Mouse (Mus musculus) ES-Bruce4 (cell line): ENCODE data around the gene Rps6kb2. TPM values are rescaled to one million over a fixed set of nuclear protein-coding genes. Genes with fewer than 3 reads are reported as not detected.

ENCODE experiments used
- H3K27ac ChIP-seq: 2 replicates; pipeline ENCODE4 v1.5.1; 2012; ENCODE audit warnings: low read length, inconsistent platforms; ENCODE audit not compliant: insufficient read depth
- H3K27me3 ChIP-seq: 2 replicates; pipeline ENCODE4 v1.6.1; 2012; ENCODE audit warnings: mild to moderate bottlenecking, low read length, inconsistent platforms; ENCODE audit not compliant: control insufficient read depth, poor library complexity, insufficient read depth, severe bottlenecking
- H3K36me3 ChIP-seq: 2 replicates; pipeline ENCODE4 v1.6.1; 2012; ENCODE audit warnings: inconsistent platforms, mild to moderate bottlenecking, low read length, moderate library complexity; ENCODE audit not compliant: control insufficient read depth, poor library complexity, insufficient read depth, severe bottlenecking
- H3K4me1 ChIP-seq: one replicate; pipeline ENCODE4 v1.8.1; 2011; ENCODE audit warnings: low read length; ENCODE audit not compliant: control insufficient read depth, insufficient read depth
- H3K4me3 ChIP-seq: 2 replicates; pipeline ENCODE4 v1.5.1; 2011; ENCODE audit warnings: low read depth, mild to moderate bottlenecking, low read length
- H3K9ac ChIP-seq: 2 replicates; pipeline ENCODE4 v1.6.1; 2012; ENCODE audit warnings: low read depth, mild to moderate bottlenecking, inconsistent platforms; ENCODE audit not compliant: poor library complexity, severe bottlenecking
- H3K9me3 ChIP-seq: replicated peaks from 2 replicates; pipeline ENCODE4 v1.6.1; 2012; ENCODE audit warnings: mild to moderate bottlenecking, low read length, inconsistent platforms; ENCODE audit not compliant: control insufficient read depth, poor library complexity, insufficient read depth, severe bottlenecking
- CTCF ChIP-seq: IDR thresholded peaks from one replicate; pipeline ENCODE4 v1.8.1; 2011; ENCODE audit warnings: low read depth, low read length
- EP300 ChIP-seq: IDR thresholded peaks from 2 replicates; pipeline ENCODE4 v1.6.1; 2011; ENCODE audit warnings: low read depth, low read length; ENCODE audit not compliant: insufficient read depth
- POLR2A ChIP-seq: IDR thresholded peaks from one replicate; pipeline ENCODE4 v1.8.1; 2011; ENCODE audit warnings: low read length; ENCODE audit not compliant: insufficient read depth
- polyA plus RNA-seq: library from polyadenylated mRNA; stranded (reverse); fragments of >200 nt; gene quantifications from 2 replicates; pipeline ENCODE4 v1.2.4, GENCODE M21; 2011; ENCODE audit warnings: low read depth; ENCODE audit not compliant: missing spikeins, insufficient read depth, insufficient read length

Rps6kb2 gene
- polyA plus RNA-seq, 1 experiment, result 27.3 TPM

- H3K9me3 ChIP-seq, result no peaks in the 10 kb centered on the region
- H3K27ac ChIP-seq, result no peak overlapping the region
- H3K4me3 ChIP-seq, result peak overlapping the region; percentile 63
- no peaks in the 10 kb centered on the region for H3K4me1 ChIP-seq
- H3K36me3 ChIP-seq, result no peaks in the 10 kb centered on the region
- no peaks in the 10 kb centered on the region for H3K27me3 ChIP-seq
- TF ChIP-seq EP300 (no peak), CTCF (no peak), POLR2A (no peak)
- no peak overlapping the region; the same call in 1 of the 2 replicates for H3K9ac ChIP-seq
These were observed 361 bp upstream of the Rps6kb2 start for GRCm38 (mm10) chr19:4163543-4163887.

- Histone ChIP-seq H3K9me3 (no peaks in the 10 kb centered on the region), H3K36me3 (no peaks in the 10 kb centered on the region), H3K4me1 (no peaks in the 10 kb centered on the region), H3K27me3 (no peaks in the 10 kb centered on the region), H3K4me3 (no peak overlapping the region), H3K9ac (no peak overlapping the region), H3K27ac (no peak overlapping the region)
- TF ChIP-seq CTCF, result no peak
- no peak for TF ChIP-seq EP300
- TF ChIP-seq POLR2A, result no peak
These were observed 4.1 kb downstream of the Rps6kb2 start for GRCm38 (mm10) chr19:4159049-4159448.

- H3K4me3 ChIP-seq, result no peak overlapping the region
- no peaks in the 10 kb centered on the region for H3K4me1 ChIP-seq
- no peaks in the 10 kb centered on the region for H3K36me3 ChIP-seq
- no peaks in the 10 kb centered on the region for H3K9me3 ChIP-seq
- no peak overlapping the region for H3K9ac ChIP-seq
- H3K27me3 ChIP-seq, result no peaks in the 10 kb centered on the region
- TF ChIP-seq CTCF, result no peak
- no peak for TF ChIP-seq POLR2A
- no peak for TF ChIP-seq EP300
- no peak overlapping the region for H3K27ac ChIP-seq
These were observed 6.4 kb downstream of the Rps6kb2 start for GRCm38 (mm10) chr19:4156771-4157170.

- H3K4me3 ChIP-seq, result peak overlapping the region; percentile 19
- no peaks in the 10 kb centered on the region for H3K27me3 ChIP-seq
- TF ChIP-seq EP300 (no peak), CTCF (no peak), POLR2A (no peak)
- H3K4me1 ChIP-seq, result no peaks in the 10 kb centered on the region
- H3K9me3 ChIP-seq, result no peaks in the 10 kb centered on the region
- H3K9ac ChIP-seq, result 0 out of 2 replicates have a peak overlapping the region, but pooled peaks have one; percentile 12
- H3K27ac ChIP-seq, result no peak overlapping the region
- no peaks in the 10 kb centered on the region for H3K36me3 ChIP-seq
These were observed 7.0 kb downstream of the Rps6kb2 start for GRCm38 (mm10) chr19:4156073-4156579.

- Histone ChIP-seq H3K4me3 (peak overlapping the region; percentile 19), H3K36me3 (0 out of 2 replicates have a peak, but pooled peaks cover 2% of the 10 kb centered on the region), H3K27me3 (no peaks in the 10 kb centered on the region), H3K4me1 (no peaks in the 10 kb centered on the region), H3K27ac (no peak overlapping the region), H3K9ac (no peak overlapping the region), H3K9me3 (no peaks in the 10 kb centered on the region)
- TF ChIP-seq EP300 (no peak), POLR2A (no peak), CTCF (no peak)
These were observed 7.7 kb downstream of the Rps6kb2 start for GRCm38 (mm10) chr19:4155223-4156072.

DNA sequence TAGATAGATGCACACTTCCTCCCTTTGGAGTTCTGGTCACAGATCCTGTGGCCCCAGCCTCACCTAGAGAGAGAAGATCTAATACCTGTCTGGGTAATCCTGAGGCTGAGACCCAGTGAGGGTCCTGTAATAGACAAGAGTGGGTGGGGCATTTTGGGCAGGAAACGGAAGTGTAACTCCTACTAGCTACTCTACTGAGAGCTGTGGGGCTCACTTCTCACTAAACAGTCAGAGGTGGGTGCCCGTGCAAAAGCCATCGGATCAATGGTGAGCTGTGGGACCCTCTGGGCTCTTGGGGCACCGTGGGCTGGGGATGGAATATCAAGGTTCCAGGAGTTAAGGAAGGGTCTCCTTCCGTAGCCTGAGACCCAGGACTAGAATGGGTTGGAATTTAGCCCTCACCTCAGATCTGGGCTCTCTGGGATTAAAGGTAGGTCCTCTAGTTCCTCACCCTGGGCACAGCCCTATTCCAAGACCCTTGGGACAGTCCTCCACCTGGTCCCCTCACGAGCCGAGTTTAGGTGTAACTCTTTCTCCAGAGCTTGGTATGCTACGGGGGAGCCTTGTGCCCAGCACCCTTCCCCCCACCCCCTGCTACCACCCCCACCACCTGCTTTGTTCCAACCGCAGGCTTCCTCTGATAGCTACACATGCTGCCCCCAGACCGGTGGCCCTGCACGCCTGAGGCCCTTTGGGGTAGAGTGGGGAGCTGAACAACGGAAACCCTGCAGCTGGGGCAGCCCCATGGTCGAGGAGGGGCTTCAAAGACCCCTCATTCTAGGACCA is 8.5 kb downstream of the Rps6kb2 start:
- Histone ChIP-seq H3K4me1 (peaks cover 2% of the 10 kb centered on the region), H3K36me3 (0 out of 2 replicates have a peak, but pooled peaks cover 2% of the 10 kb centered on the region), H3K27ac (no peak overlapping the region), H3K9ac (no peak overlapping the region), H3K9me3 (no peaks in the 10 kb centered on the region), H3K4me3 (no peak overlapping the region), H3K27me3 (no peaks in the 10 kb centered on the region)
- no peak for TF ChIP-seq CTCF
- no peak for TF ChIP-seq EP300
- TF ChIP-seq POLR2A, result no peak
